Mouse (Mus musculus) brain, adult 2 months (tissue): Measurements from ENCODE around the gene Bcar3.

ENCODE experiments used
- DNase-seq: peaks from one replicate; pipeline ENCODE4 v3.0.0; 2011; ENCODE audit warnings: low read depth, low spot score

The Bcar3 gene

GRCm38 (mm10) chr3:122418564-122419274 is 124.8 kb downstream of the Bcar3 start:
- no peak for DNase-seq

- DNase-seq: peak; percentile 59
These were observed 125.9 kb downstream of the Bcar3 start for GRCm38 (mm10) chr3:122419610-122420409.

GRCm38 (mm10) chr3:122420410-122420774 is 126.5 kb downstream of the Bcar3 start:
- peak; percentile 9 for DNase-seq

- no peak for DNase-seq
These were observed 127.2 kb downstream of the Bcar3 start for GRCm38 (mm10) chr3:122421042-122421702.

GRCm38 (mm10) chr3:122421802-122422201 is 127.9 kb downstream of the Bcar3 start:
- no peak for DNase-seq

- DNase-seq: no peak
These were observed 128.3 kb downstream of the Bcar3 start for GRCm38 (mm10) chr3:122422276-122422675.

- no peak for DNase-seq
These were observed 129.7 kb downstream of the Bcar3 start for GRCm38 (mm10) chr3:122423643-122424042.

- peak; percentile 39 for DNase-seq
These were observed 134.4 kb downstream of the Bcar3 start for GRCm38 (mm10) chr3:122428325-122428821.

- DNase-seq: no peak
These were observed 137.0 kb downstream of the Bcar3 start for GRCm38 (mm10) chr3:122430780-122431497.

GRCm38 (mm10) chr3:122432811-122433406 is 139.0 kb downstream of the Bcar3 start:
- DNase-seq: no peak

- DNase-seq: no peak
These were observed 140.2 kb downstream of the Bcar3 start for GRCm38 (mm10) chr3:122433975-122434626.

GRCm38 (mm10) chr3:122434983-122435935 is 141.3 kb downstream of the Bcar3 start:
- DNase-seq: no peak

GRCm38 (mm10) chr3:122438143-122438825 is 144.3 kb downstream of the Bcar3 start:
- no peak for DNase-seq

GRCm38 (mm10) chr3:122445696-122446095 is 151.8 kb downstream of the Bcar3 start:
- no peak for DNase-seq

GRCm38 (mm10) chr3:122446678-122447077 is 152.7 kb downstream of the Bcar3 start:
- no peak for DNase-seq

GRCm38 (mm10) chr3:122448196-122448595 is 154.3 kb downstream of the Bcar3 start:
- no peak for DNase-seq

GRCm38 (mm10) chr3:122450041-122450440 is 156.1 kb downstream of the Bcar3 start:
- DNase-seq: no peak

GRCm38 (mm10) chr3:122453875-122454274 is 159.9 kb downstream of the Bcar3 start:
- DNase-seq: no peak

- DNase-seq: no peak
These were observed 162.2 kb downstream of the Bcar3 start for GRCm38 (mm10) chr3:122456156-122456555.
